ENCODE assay signal across 8 mouse cellular contexts in genomic region chr5:142673082-142673481, GRCm38 (mm10). TPM values are rescaled to one million over a fixed set of nuclear protein-coding genes. Genes with fewer than 3 reads are reported as not detected.
DNase-seq lines count a peak whose midpoint lies in the region; ATAC-seq and TF ChIP-seq lines count a peak whose summit lies in the region.

No protein-coding gene starts in this region.

- no peak overlapping the region for H3K4me2 ChIP-seq in lung, embryonic 14.5 days
- H3K4me2 ChIP-seq in neural tube, embryonic 11.5 days (ENCODE audit: low read depth): no peak overlapping the region

- H3K9ac ChIP-seq in lung, embryonic 14.5 days: no peak overlapping the region
- H3K9ac ChIP-seq in neural tube, embryonic 11.5 days (ENCODE audit: low read length): peak overlapping the region; percentile 35; the same call in 1 of the 2 replicates

- no peaks in the 10 kb centered on the region for H3K4me1 ChIP-seq in lung, embryonic 14.5 days (ENCODE audit: insufficient read depth)
- 0 out of 2 replicates have a peak, but pooled peaks cover 2% of the 10 kb centered on the region for H3K4me1 ChIP-seq in hindbrain, embryonic 10.5 days (replicated peaks)
- H3K4me1 ChIP-seq in neural tube, embryonic 11.5 days (ENCODE audit: control insufficient read depth, insufficient read depth, low read length): no peaks in the 10 kb centered on the region; the same call in 1 of the 2 replicates

- DNase-seq in adrenal gland, adult (ENCODE audit: inconsistent age in 2 of 2, low spot score in 1 of 2): peak; percentile 37 to 78
- no peak for DNase-seq in adrenal gland, adult 18-20 months (ENCODE audit: low spot score in 2 of 2)
- DNase-seq in lung, embryonic 14.5 days: peak; percentile 45
- DNase-seq in lung, postnatal 25 days (ENCODE audit: low spot score): no peak
- peak; percentile 41 for DNase-seq in hindbrain, embryonic 10.5 days (ENCODE audit: low spot score)
- DNase-seq in neural tube, embryonic 11.5 days (ENCODE audit: low spot score): peak; percentile 49
- DNase-seq in gastrocnemius, postnatal 36 days: no peak
- no peak for DNase-seq in left cerebral cortex, adult 9 months (ENCODE audit: low spot score in 2 of 2)

- ATAC-seq in lung, embryonic 14.5 days (ENCODE audit: insufficient read depth): peak; percentile 52; the same call in 1 of the 2 replicates
- ATAC-seq in neural tube, embryonic 11.5 days (ENCODE audit: insufficient read depth, low FRiP score, low TSS enrichment): 0 out of 2 replicates have a peak, but pooled peaks have one; percentile 41

- WGBS in lung, embryonic 14.5 days: 27% methylated on average over 5 of the region's 5 CpGs
- WGBS in hindbrain, embryonic 10.5 days: 28% methylated on average over 5 of the region's 5 CpGs
- WGBS in neural tube, embryonic 11.5 days: 24% methylated on average over 5 of the region's 5 CpGs

- peaks cover 29% of the 10 kb centered on the region for H3K36me3 ChIP-seq in lung, embryonic 14.5 days (ENCODE audit: insufficient read depth)
- H3K36me3 ChIP-seq in hindbrain, embryonic 10.5 days: peaks cover 41% of the 10 kb centered on the region
- no peaks in the 10 kb centered on the region for H3K36me3 ChIP-seq in neural tube, embryonic 11.5 days (ENCODE audit: control insufficient read depth, insufficient read depth, low read length)

- no peaks in the 10 kb centered on the region for H3K9me3 ChIP-seq in lung, embryonic 14.5 days (ENCODE audit: low read depth, low read length)
- H3K9me3 ChIP-seq in hindbrain, embryonic 10.5 days: no peaks in the 10 kb centered on the region
- H3K9me3 ChIP-seq in neural tube, embryonic 11.5 days (ENCODE audit: control insufficient read depth, low read length): no peaks in the 10 kb centered on the region

- intact Hi-C loops in gastrocnemius, postnatal 36 days (cut with DNase I): loop anchor here (5.0 kb wide), 1 partner anchor 44 kb away; no protein-coding TSS in a partner anchor

- H3K27ac ChIP-seq in lung, embryonic 14.5 days (ENCODE audit: low read depth): no peak overlapping the region
- peak overlapping the region; percentile 70 for H3K27ac ChIP-seq in hindbrain, embryonic 10.5 days
- H3K27ac ChIP-seq in neural tube, embryonic 11.5 days (ENCODE audit: low read depth, low read length): 0 out of 2 replicates have a peak overlapping the region, but pooled peaks have one; percentile 39

- no peaks in the 10 kb centered on the region for H3K27me3 ChIP-seq in lung, embryonic 14.5 days (ENCODE audit: insufficient read depth, low read length)
- H3K27me3 ChIP-seq in hindbrain, embryonic 10.5 days (ENCODE audit: insufficient read depth, poor library complexity, severe bottlenecking): no peaks in the 10 kb centered on the region
- H3K27me3 ChIP-seq in neural tube, embryonic 11.5 days (ENCODE audit: control insufficient read depth, insufficient read depth, low read length): no peaks in the 10 kb centered on the region

- TF ChIP-seq CTCF in lung, embryonic 14.5 days (IDR thresholded peaks at IDR 0.05; ENCODE audit: low read depth): peak; percentile 65

- H3K4me3 ChIP-seq in lung, embryonic 14.5 days (ENCODE audit: low read depth, low read length): no peak overlapping the region
- H3K4me3 ChIP-seq in hindbrain, embryonic 10.5 days: no peak overlapping the region
- no peak overlapping the region for H3K4me3 ChIP-seq in neural tube, embryonic 11.5 days (ENCODE audit: low read depth, low read length)

RNA-seq across cellular contexts. Expression of gene Slc29a4, which starts 19.2 kb away (rescaled TPM):
- 10 to 100 TPM; 22.9 to 25.0 TPM for total RNA-seq in adrenal gland, adult 18-20 months (2021)
- 6.8 and 8.2 TPM in 2 replicates for polyA plus RNA-seq in lung, embryonic 14.5 days (2014; fragmentation: Nextera tagmentation; extraction: Ambion mirVana)
- 21.8 and 42.3 TPM in 2 replicates for polyA plus RNA-seq in hindbrain, embryonic 10.5 days (2016; fragmentation: Nextera tagmentation; extraction: Ambion mirVana)
- polyA plus RNA-seq in neural tube, embryonic 11.5 days (2014; fragmentation: Nextera tagmentation; extraction: Ambion mirVana): 36.9 and 39.4 TPM in 2 replicates
- under 1 TPM; 0.27 to 0.54 TPM for total RNA-seq in gastrocnemius, postnatal 36 days (2021)

RNA-seq across cellular contexts. Expression of gene Wipi2, which starts 45.6 kb away (rescaled TPM):
- total RNA-seq in adrenal gland, adult 18-20 months (2021): 100 to 1,000 TPM; 104 TPM
- polyA plus RNA-seq in lung, embryonic 14.5 days (2014; fragmentation: Nextera tagmentation; extraction: Ambion mirVana): 47.7 and 53.0 TPM in 2 replicates
- 55.6 and 61.6 TPM in 2 replicates for polyA plus RNA-seq in hindbrain, embryonic 10.5 days (2016; fragmentation: Nextera tagmentation; extraction: Ambion mirVana)
- polyA plus RNA-seq in neural tube, embryonic 11.5 days (2014; fragmentation: Nextera tagmentation; extraction: Ambion mirVana): 59.3 and 64.2 TPM in 2 replicates
- total RNA-seq in gastrocnemius, postnatal 36 days (2021): 10 to 100 TPM; 24.9 to 28.8 TPM

Comparison
In these comparisons a context has a peak if more than half of its experiments do, and no peak if none do; other contexts are left out.
1. DNase-seq: peak in adrenal gland, adult (2 of 2), lung, embryonic 14.5 days (single experiment), hindbrain, embryonic 10.5 days (single experiment) and neural tube, embryonic 11.5 days (single experiment); none in adrenal gland, adult 18-20 months (0 of 2), lung, postnatal 25 days (single experiment), gastrocnemius, postnatal 36 days (0 of 2) and left cerebral cortex, adult 9 months (0 of 2).